Mouse (Mus musculus): ENCODE measurements around the gene Slc27a4. TPM values are rescaled to one million over a fixed set of nuclear protein-coding genes. Genes with fewer than 3 reads are reported as not detected.
A peak's percentile ranks its signal among the peaks of the same experiment; 100 is the strongest.

The Slc27a4 gene
- polyA plus RNA-seq, 2 experiments, result 1.5 to 2.3 TPM

- no peaks in the 10 kb centered on the region for H3K36me3 ChIP-seq (replicated peaks; ENCODE audit: control insufficient read depth, insufficient read depth, low read depth)
- peaks cover 0 to 7% of the 10 kb centered on the region in 2 experiments; a peak in 2 of 4 replicates for H3K4me1 ChIP-seq (replicated peaks; ENCODE audit: control insufficient read depth in 2 of 2, insufficient read depth in 2 of 2, low read length in 1 of 2)
- H3K27me3 ChIP-seq (ENCODE audit: control insufficient read depth, insufficient read depth, low read length), result no peaks in the 10 kb centered on the region; the same call in 1 of the 2 replicates
- ATAC-seq (ENCODE audit: insufficient read depth), result no peak
- H3K27ac ChIP-seq, result no peak overlapping the region
- H3K9me3 ChIP-seq (ENCODE audit: control insufficient read depth, low read length), result no peaks in the 10 kb centered on the region
- no peak for DNase-seq (ENCODE audit: low read depth in 3 of 3, low spot score in 3 of 3)
- H3K4me3 ChIP-seq (ENCODE audit: insufficient read depth in 1 of 2, low read depth in 2 of 2, low read length in 2 of 2), result peak overlapping the region in 1 of 2 experiments; percentile 61; a peak in 2 of 4 replicates
- peak; percentile 64 for TF ChIP-seq CTCF (IDR thresholded peaks at IDR 0.05; ENCODE audit: low read depth)
- no peak for TF ChIP-seq EP300 (IDR thresholded peaks at IDR 0.05; ENCODE audit: low read depth)
- H3K4me2 ChIP-seq (ENCODE audit: low read depth), result peak overlapping the region; percentile 88
- WGBS (ENCODE audit: insufficient replicate concordance), result 36% methylated on average over 6 of the region's 6 CpGs
- peak overlapping the region; percentile 68; the same call in 1 of the 2 replicates for H3K9ac ChIP-seq (replicated peaks)
Observed at GRCm38 (mm10) chr2:29803400-29803831, 982 bp downstream of the Slc27a4 start.

GRCm38 (mm10) chr2:29815678-29816371 is 13.4 kb downstream of the Slc27a4 start:
- DNase-seq (ENCODE audit: low read depth in 3 of 3, low spot score in 3 of 3) (no peak), ATAC-seq (ENCODE audit: insufficient read depth) (no peak)
- Histone ChIP-seq H3K9me3 (ENCODE audit: control insufficient read depth, low read length) (no peaks in the 10 kb centered on the region), H3K27ac (no peak overlapping the region), H3K4me3 (ENCODE audit: insufficient read depth in 1 of 2, low read depth in 2 of 2, low read length in 2 of 2) (no peak overlapping the region), H3K36me3 (replicated peaks; ENCODE audit: control insufficient read depth, insufficient read depth, low read depth) (no peaks in the 10 kb centered on the region), H3K27me3 (ENCODE audit: control insufficient read depth, insufficient read depth, low read length) (no peaks in the 10 kb centered on the region), H3K9ac (replicated peaks) (no peak overlapping the region), H3K4me1 (replicated peaks; ENCODE audit: control insufficient read depth in 2 of 2, insufficient read depth in 2 of 2, low read length in 1 of 2) (peaks cover 0 to 11% of the 10 kb centered on the region in 2 experiments; a peak in 3 of 4 replicates), H3K4me2 (ENCODE audit: low read depth) (no peak overlapping the region)
- TF ChIP-seq EP300 (IDR thresholded peaks at IDR 0.05; ENCODE audit: low read depth) (no peak), CTCF (IDR thresholded peaks at IDR 0.05; ENCODE audit: low read depth) (no peak)
- WGBS (ENCODE audit: insufficient replicate concordance), result 62% methylated on average over 11 of the region's 11 CpGs

GRCm38 (mm10) chr2:29817426-29818232 is 15.2 kb downstream of the Slc27a4 start:
- no peaks in the 10 kb centered on the region for H3K36me3 ChIP-seq (replicated peaks; ENCODE audit: control insufficient read depth, insufficient read depth, low read depth)
- peak in 2 of 3 experiments; percentile 48 to 53 for DNase-seq (ENCODE audit: low read depth in 3 of 3, low spot score in 3 of 3)
- H3K4me2 ChIP-seq (ENCODE audit: low read depth), result no peak overlapping the region
- peak; percentile 44 for ATAC-seq (ENCODE audit: insufficient read depth)
- TF ChIP-seq EP300 (IDR thresholded peaks at IDR 0.05; ENCODE audit: low read depth) (no peak), CTCF (IDR thresholded peaks at IDR 0.05; ENCODE audit: low read depth) (peak; percentile 92)
- H3K9me3 ChIP-seq (ENCODE audit: control insufficient read depth, low read length), result no peaks in the 10 kb centered on the region
- no peak overlapping the region for H3K4me3 ChIP-seq (ENCODE audit: insufficient read depth in 1 of 2, low read depth in 2 of 2, low read length in 2 of 2)
- no peak overlapping the region for H3K27ac ChIP-seq
- H3K27me3 ChIP-seq (ENCODE audit: control insufficient read depth, insufficient read depth, low read length), result no peaks in the 10 kb centered on the region
- WGBS (ENCODE audit: insufficient replicate concordance), result 41% methylated on average over 8 of the region's 8 CpGs
- H3K9ac ChIP-seq (replicated peaks), result no peak overlapping the region
- peaks cover 0 to 12% of the 10 kb centered on the region in 2 experiments; a peak in 3 of 4 replicates for H3K4me1 ChIP-seq (replicated peaks; ENCODE audit: control insufficient read depth in 2 of 2, insufficient read depth in 2 of 2, low read length in 1 of 2)

GRCm38 (mm10) chr2:29819363-29819762 is 16.9 kb downstream of the Slc27a4 start:
- DNase-seq (ENCODE audit: low read depth in 3 of 3, low spot score in 3 of 3) (no peak), ATAC-seq (ENCODE audit: insufficient read depth) (no peak)
- H3K27me3 ChIP-seq (ENCODE audit: control insufficient read depth, insufficient read depth, low read length), result no peaks in the 10 kb centered on the region
- peaks cover 0 to 12% of the 10 kb centered on the region in 2 experiments; a peak in 3 of 4 replicates for H3K4me1 ChIP-seq (replicated peaks; ENCODE audit: control insufficient read depth in 2 of 2, insufficient read depth in 2 of 2, low read length in 1 of 2)
- TF ChIP-seq CTCF (IDR thresholded peaks at IDR 0.05; ENCODE audit: low read depth) (no peak), EP300 (IDR thresholded peaks at IDR 0.05; ENCODE audit: low read depth) (no peak)
- H3K4me2 ChIP-seq (ENCODE audit: low read depth), result peak overlapping the region; percentile 73
- H3K36me3 ChIP-seq (replicated peaks; ENCODE audit: control insufficient read depth, insufficient read depth, low read depth), result no peaks in the 10 kb centered on the region
- no peak overlapping the region for H3K27ac ChIP-seq
- no peaks in the 10 kb centered on the region for H3K9me3 ChIP-seq (ENCODE audit: control insufficient read depth, low read length)
- 34% methylated on average over 2 of the region's 2 CpGs for WGBS (ENCODE audit: insufficient replicate concordance)
- no peak overlapping the region; a peak in 1 of 4 replicates for H3K4me3 ChIP-seq (ENCODE audit: insufficient read depth in 1 of 2, low read depth in 2 of 2, low read length in 2 of 2)
- no peak overlapping the region for H3K9ac ChIP-seq (replicated peaks)
